Mouse (Mus musculus) ES-Bruce4 (cell line): ENCODE data around the gene Trove2.

Experiments used
- CTCF ChIP-seq: IDR thresholded peaks from one replicate; pipeline ENCODE4 v1.8.1; 2011; ENCODE audit warnings: low read depth, low read length
- EP300 ChIP-seq: IDR thresholded peaks from 2 replicates; pipeline ENCODE4 v1.6.1; 2011; ENCODE audit warnings: low read depth, low read length; ENCODE audit not compliant: insufficient read depth
- POLR2A ChIP-seq: IDR thresholded peaks from one replicate; pipeline ENCODE4 v1.8.1; 2011; ENCODE audit warnings: low read length; ENCODE audit not compliant: insufficient read depth

- TF ChIP-seq CTCF (no peak), POLR2A (no peak), EP300 (no peak)
Measured at GRCm38 (mm10) chr1:143773082-143773481, 3.8 kb downstream of the Trove2 start.
